ENCODE assay signal across 8 mouse cellular contexts in genomic region chr19:10182142-10182541, GRCm38 (mm10). TPM values are rescaled to one million over a fixed set of nuclear protein-coding genes. Genes with fewer than 3 reads are reported as not detected.
DNase-seq lines count a peak whose midpoint lies in the region; ATAC-seq and TF ChIP-seq lines count a peak whose summit lies in the region.

No protein-coding gene starts in this region.

- peak overlapping the region; percentile 87 for H3K27ac ChIP-seq in heart, adult 2 months
- H3K27ac ChIP-seq in forebrain, embryonic 11.5 days (ENCODE audit: low read depth, low read length), result peak overlapping the region; percentile 53; the same call in 1 of the 2 replicates
- H3K27ac ChIP-seq in liver, embryonic 13.5 days, result peak overlapping the region; percentile 85

- peak overlapping the region; percentile 97 for H3K4me3 ChIP-seq in heart, adult 2 months
- peak overlapping the region; percentile 96 for H3K4me3 ChIP-seq in forebrain, embryonic 11.5 days (ENCODE audit: low read depth, low read length)
- peak overlapping the region; percentile 87 for H3K4me3 ChIP-seq in liver, embryonic 13.5 days (replicated peaks)

- no peak for TF ChIP-seq CTCF in heart, adult 2 months (IDR thresholded peaks at IDR 0.05)

- no peaks in the 10 kb centered on the region for H3K79me2 ChIP-seq in heart, adult 2 months (replicated peaks; ENCODE audit: control insufficient read depth, insufficient read depth, low read length)

- TF ChIP-seq EP300 in heart, adult 2 months (IDR thresholded peaks at IDR 0.05; ENCODE audit: insufficient read depth, low read depth, low read length), result no peak

- no peak for ATAC-seq in forebrain, embryonic 11.5 days (replicated peaks; ENCODE audit: low FRiP score)
- ATAC-seq in liver, embryonic 13.5 days (ENCODE audit: low read depth), result no peak

- no peak for TF ChIP-seq POLR2A in heart, adult 2 months (IDR thresholded peaks at IDR 0.05; ENCODE audit: insufficient read depth, low read depth, low read length)

- peak overlapping the region; percentile 76; the same call in 1 of the 2 replicates for H3K4me2 ChIP-seq in forebrain, embryonic 11.5 days (ENCODE audit: low read depth, low read length, severe bottlenecking)
- H3K4me2 ChIP-seq in liver, embryonic 13.5 days, result peak overlapping the region; percentile 92

- no peaks in the 10 kb centered on the region for H3K9me3 ChIP-seq in forebrain, embryonic 11.5 days (ENCODE audit: control insufficient read depth, low read length)
- H3K9me3 ChIP-seq in liver, embryonic 13.5 days (replicated peaks), result no peaks in the 10 kb centered on the region

- intact Hi-C loops in heart, adult 2 months (cut with DNase I), result loop anchor here (5.0 kb wide), 1 partner anchor 1830 kb away; no protein-coding TSS in a partner anchor
- intact Hi-C loops in heart, postnatal 14 days (cut with DNase I), result loop anchor here (5.0 kb wide), 2 partner anchors 80 to 180 kb away; partner anchors contain the start of genes Best1, Fads2 and Rab3il1
- intact Hi-C loops in gastrocnemius, postnatal 14 days (cut with DNase I; ENCODE audit: low total_unique reads), result no loop called here

- H3K4me1 ChIP-seq in heart, adult 2 months (ENCODE audit: control insufficient read depth, insufficient read depth, low read length), result peaks cover 8% of the 10 kb centered on the region
- peaks cover 14% of the 10 kb centered on the region; the same call in 1 of the 2 replicates for H3K4me1 ChIP-seq in forebrain, embryonic 11.5 days (replicated peaks; ENCODE audit: control insufficient read depth, insufficient read depth, low read length)
- H3K4me1 ChIP-seq in liver, embryonic 13.5 days (replicated peaks), result peaks cover 45% of the 10 kb centered on the region

- H3K9ac ChIP-seq in heart, adult 2 months (ENCODE audit: low read depth, low read length), result peak overlapping the region; percentile 33
- H3K9ac ChIP-seq in forebrain, embryonic 11.5 days (ENCODE audit: low read length), result peak overlapping the region; percentile 46; the same call in 1 of the 2 replicates
- H3K9ac ChIP-seq in liver, embryonic 13.5 days, result peak overlapping the region; percentile 93

- H3K27me3 ChIP-seq in heart, adult 2 months (ENCODE audit: control insufficient read depth, insufficient read depth, low read length), result no peaks in the 10 kb centered on the region
- no peaks in the 10 kb centered on the region for H3K27me3 ChIP-seq in forebrain, embryonic 11.5 days (ENCODE audit: control insufficient read depth, insufficient read depth, low read length)
- H3K27me3 ChIP-seq in liver, embryonic 13.5 days, result no peaks in the 10 kb centered on the region

- no peak for DNase-seq in heart, adult 2 months
- no peak for DNase-seq in heart, postnatal 14 days
- DNase-seq in CD4-positive, CD25-positive, alpha-beta regulatory T cell, adult 2 months (ENCODE audit: low read depth, low spot score), result peak; percentile 19
- DNase-seq in forebrain, embryonic 11.5 days (ENCODE audit: low spot score), result no peak
- no peak for DNase-seq in liver, embryonic 13.5 days
- no peak for DNase-seq in adrenal gland, postnatal 10 days
- DNase-seq in gastrocnemius, postnatal 14 days, result no peak
- no peak for DNase-seq in layer of hippocampus, adult 8-10 months (ENCODE audit: low spot score in 2 of 2)

- 18% methylated on average over 7 of the region's 7 CpGs for WGBS in heart, adult 2 months
- 40% methylated on average over 7 of the region's 7 CpGs for WGBS in forebrain, embryonic 11.5 days
- WGBS in liver, embryonic 13.5 days (ENCODE audit: insufficient replicate concordance), result 28% methylated on average over 7 of the region's 7 CpGs

- no peaks in the 10 kb centered on the region for H3K36me3 ChIP-seq in heart, adult 2 months (ENCODE audit: control insufficient read depth, insufficient read depth, low read length)
- H3K36me3 ChIP-seq in forebrain, embryonic 11.5 days (ENCODE audit: control insufficient read depth, insufficient read depth, low read length), result peaks cover 11% of the 10 kb centered on the region
- peaks cover 28% of the 10 kb centered on the region for H3K36me3 ChIP-seq in liver, embryonic 13.5 days

RNA-seq across cellular contexts. Expression of gene Fads1, which starts 0.5 kb away (rescaled TPM):
- total RNA-seq in heart, adult 2 months (2021), result 10 to 100 TPM; 24.2 to 25.3 TPM
- polyA plus RNA-seq in heart, adult 2 months (2012; rRNA removed), result 14.6 and 16.2 TPM in 2 replicates
- 10 to 100 TPM; 23.4 to 23.5 TPM for total RNA-seq in heart, postnatal 14 days (2021)
- 192 and 196 TPM in 2 replicates for polyA plus RNA-seq in forebrain, embryonic 11.5 days (2014; fragmentation: Nextera tagmentation; extraction: Ambion mirVana)
- polyA plus RNA-seq in liver, embryonic 13.5 days (2015; fragmentation: Nextera tagmentation; extraction: Ambion mirVana), result 60.2 and 77.5 TPM in 2 replicates
- 100 to 1,000 TPM; 177 to 270 TPM for total RNA-seq in adrenal gland, postnatal 10 days (2021)
- 10 to 100 TPM; 10.5 to 16.5 TPM for total RNA-seq in gastrocnemius, postnatal 14 days (2021)
- total RNA-seq in layer of hippocampus, adult 8-10 months (2022), result 100 to 1,000 TPM; 188 to 213 (median 199) TPM

RNA-seq across cellular contexts. Expression of gene Tmem258, which starts 21.7 kb away (rescaled TPM):
- total RNA-seq in heart, adult 2 months (2021), result 100 to 1,000 TPM; 154 to 181 TPM
- 200 and 205 TPM in 2 replicates for polyA plus RNA-seq in heart, adult 2 months (2012; rRNA removed)
- 100 to 1,000 TPM; 149 to 153 TPM for total RNA-seq in heart, postnatal 14 days (2021)
- 320 and 330 TPM in 2 replicates for polyA plus RNA-seq in forebrain, embryonic 11.5 days (2014; fragmentation: Nextera tagmentation; extraction: Ambion mirVana)
- polyA plus RNA-seq in liver, embryonic 13.5 days (2015; fragmentation: Nextera tagmentation; extraction: Ambion mirVana), result 332 and 375 TPM in 2 replicates
- total RNA-seq in adrenal gland, postnatal 10 days (2021), result 100 to 1,000 TPM; 166 to 181 TPM
- 10 to 100 TPM; 92.6 to 96.5 TPM for total RNA-seq in gastrocnemius, postnatal 14 days (2021)
- 10 to 100 TPM; 73.3 to 92.9 (median 81.3) TPM for total RNA-seq in layer of hippocampus, adult 8-10 months (2022)

RNA-seq across cellular contexts. Expression of gene Fen1, which starts 21.8 kb away (rescaled TPM):
- 1 to 10 TPM; 3.7 to 4.5 TPM for total RNA-seq in heart, adult 2 months (2021)
- polyA plus RNA-seq in heart, adult 2 months (2012; rRNA removed), result 2.9 and 3.8 TPM in 2 replicates
- 1 to 10 TPM; 5.4 to 8.1 TPM for total RNA-seq in heart, postnatal 14 days (2021)
- 151 TPM in 2 replicates for polyA plus RNA-seq in forebrain, embryonic 11.5 days (2014; fragmentation: Nextera tagmentation; extraction: Ambion mirVana)
- polyA plus RNA-seq in liver, embryonic 13.5 days (2015; fragmentation: Nextera tagmentation; extraction: Ambion mirVana), result 190 and 208 TPM in 2 replicates
- 10 to 100 TPM; 20.7 to 21.9 TPM for total RNA-seq in adrenal gland, postnatal 10 days (2021)
- 1 to 10 TPM; 4.2 to 6.2 TPM for total RNA-seq in gastrocnemius, postnatal 14 days (2021)
- total RNA-seq in layer of hippocampus, adult 8-10 months (2022), result 10 to 100 TPM in 2 of 4 experiments, 1 to 10 TPM in 2; 8.9 to 12.2 (median 9.9) TPM

RNA-seq across cellular contexts. Expression of gene Myrf, which starts 58.4 kb away (rescaled TPM):
- total RNA-seq in heart, adult 2 months (2021), result 1 to 10 TPM; 3.9 to 4.7 TPM
- 6.0 and 6.5 TPM in 2 replicates for polyA plus RNA-seq in heart, adult 2 months (2012; rRNA removed)
- total RNA-seq in heart, postnatal 14 days (2021), result 1 to 10 TPM; 7.6 to 7.7 TPM
- 1.8 and 2.1 TPM in 2 replicates for polyA plus RNA-seq in forebrain, embryonic 11.5 days (2014; fragmentation: Nextera tagmentation; extraction: Ambion mirVana)
- 3.2 and 3.4 TPM in 2 replicates for polyA plus RNA-seq in liver, embryonic 13.5 days (2015; fragmentation: Nextera tagmentation; extraction: Ambion mirVana)
- 1 to 10 TPM; 4.9 to 6.4 TPM for total RNA-seq in adrenal gland, postnatal 10 days (2021)
- under 1 TPM in 1 of 2 experiments, not detected in 1; 0.08 TPM for total RNA-seq in gastrocnemius, postnatal 14 days (2021)
- total RNA-seq in layer of hippocampus, adult 8-10 months (2022), result 10 to 100 TPM; 31.6 to 37.2 (median 36.7) TPM

Comparison
In these comparisons a context has a peak if more than half of its experiments do, and no peak if none do; other contexts are left out.
1. H3K9ac ChIP-seq: peak in every context shown above with its lines; median percentile 93 in liver, embryonic 13.5 days; 46 in forebrain, embryonic 11.5 days; 33 in heart, adult 2 months.
2. RNA of gene Fads1, which starts 0.5 kb away (total RNA-seq): 177 to 270 TPM in adrenal gland, postnatal 10 days and 188 to 213 TPM in layer of hippocampus, adult 8-10 months; 24.2 to 25.3 TPM in heart, adult 2 months, 23.4 to 23.5 TPM in heart, postnatal 14 days and 10.5 to 16.5 TPM in gastrocnemius, postnatal 14 days; every median in the first group is over 4 times any median in the second.
3. Peak in every context shown above with its lines, with median percentiles within 50 percentile points of each other: H3K27ac ChIP-seq and H3K4me3 ChIP-seq.